Comparison of ENCODE assay signal across 8 mouse cellular contexts in genomic region chr15:83252060-83252459, GRCm38 (mm10). TPM values are rescaled to one million over a fixed set of nuclear protein-coding genes. Genes with fewer than 3 reads are reported as not detected.
DNase-seq lines count a peak whose midpoint lies in the region; ATAC-seq and TF ChIP-seq lines count a peak whose summit lies in the region.

No protein-coding gene starts in this region.

- DNase-seq in heart, adult 11 months = peak; percentile 98
- no peak for DNase-seq in heart, adult 8-10 months (ENCODE audit: low spot score)
- peak; percentile 35 for DNase-seq in lung, postnatal 0 days (ENCODE audit: low spot score)
- DNase-seq in ovary, postnatal 36 days (ENCODE audit: low spot score) = no peak
- no peak for DNase-seq in ovary, postnatal 14 days (ENCODE audit: low spot score)

- no peak overlapping the region for H3K27ac ChIP-seq in embryonic facial prominence, embryonic 13.5 days
- H3K27ac ChIP-seq in hindbrain, embryonic 15.5 days (replicated peaks) = no peak overlapping the region
- H3K27ac ChIP-seq in lung, postnatal 0 days (ENCODE audit: low read length) = no peak overlapping the region

- no peak overlapping the region for H3K9ac ChIP-seq in embryonic facial prominence, embryonic 13.5 days
- H3K9ac ChIP-seq in hindbrain, embryonic 15.5 days = no peak overlapping the region
- H3K9ac ChIP-seq in lung, postnatal 0 days (replicated peaks; ENCODE audit: low read depth) = no peak overlapping the region

- ATAC-seq in embryonic facial prominence, embryonic 13.5 days (ENCODE audit: insufficient number of reproducible peaks, insufficient read depth, low FRiP score, low TSS enrichment, low read depth) = no peak
- ATAC-seq in hindbrain, embryonic 15.5 days (ENCODE audit: low FRiP score, low read depth) = no peak
- peak; percentile 60 for ATAC-seq in lung, postnatal 0 days
- ATAC-seq in megakaryocyte-erythroid progenitor cell, adult 5-6 weeks (replicated peaks; ENCODE audit: low FRiP score, low TSS enrichment, poor library complexity, severe bottlenecking) = no peak

- no peaks in the 10 kb centered on the region; the same call in 1 of the 2 replicates for H3K9me3 ChIP-seq in embryonic facial prominence, embryonic 13.5 days
- H3K9me3 ChIP-seq in hindbrain, embryonic 15.5 days = no peaks in the 10 kb centered on the region
- no peaks in the 10 kb centered on the region for H3K9me3 ChIP-seq in lung, postnatal 0 days (ENCODE audit: low read length)

- H3K27me3 ChIP-seq in embryonic facial prominence, embryonic 13.5 days = peaks cover 49% of the 10 kb centered on the region
- peaks cover 34% of the 10 kb centered on the region for H3K27me3 ChIP-seq in hindbrain, embryonic 15.5 days
- 0 out of 2 replicates have a peak, but pooled peaks cover 6% of the 10 kb centered on the region for H3K27me3 ChIP-seq in lung, postnatal 0 days (replicated peaks; ENCODE audit: insufficient read depth, low read length)

- H3K4me3 ChIP-seq in embryonic facial prominence, embryonic 13.5 days = no peak overlapping the region
- H3K4me3 ChIP-seq in hindbrain, embryonic 15.5 days = peak overlapping the region; percentile 48; the same call in 1 of the 2 replicates
- H3K4me3 ChIP-seq in lung, postnatal 0 days (ENCODE audit: low read depth, low read length) = no peak overlapping the region

- 62% methylated on average over 14 of the region's 14 CpGs for WGBS in embryonic facial prominence, embryonic 13.5 days
- WGBS in hindbrain, embryonic 15.5 days = 63% methylated on average over 14 of the region's 14 CpGs
- WGBS in lung, postnatal 0 days = 52% methylated on average over 14 of the region's 14 CpGs

- H3K4me1 ChIP-seq in embryonic facial prominence, embryonic 13.5 days = peaks cover 18% of the 10 kb centered on the region
- H3K4me1 ChIP-seq in hindbrain, embryonic 15.5 days (replicated peaks) = peaks cover 13% of the 10 kb centered on the region
- no peaks in the 10 kb centered on the region for H3K4me1 ChIP-seq in lung, postnatal 0 days (ENCODE audit: insufficient read depth, low read depth, low read length)

- H3K36me3 ChIP-seq in embryonic facial prominence, embryonic 13.5 days = no peaks in the 10 kb centered on the region
- H3K36me3 ChIP-seq in hindbrain, embryonic 15.5 days = no peaks in the 10 kb centered on the region
- H3K36me3 ChIP-seq in lung, postnatal 0 days (ENCODE audit: insufficient read depth, low read length) = no peaks in the 10 kb centered on the region

- TF ChIP-seq EP300 in lung, postnatal 0 days (IDR thresholded peaks at IDR 0.05) = no peak

- no peak for TF ChIP-seq CTCF in lung, postnatal 0 days (IDR thresholded peaks at IDR 0.05)

- peak overlapping the region; percentile 91; the same call in 1 of the 2 replicates for H3K4me2 ChIP-seq in embryonic facial prominence, embryonic 13.5 days
- 0 out of 2 replicates have a peak overlapping the region, but pooled peaks have one; percentile 96 for H3K4me2 ChIP-seq in hindbrain, embryonic 15.5 days
- peak overlapping the region; percentile 81; the same call in 1 of the 2 replicates for H3K4me2 ChIP-seq in lung, postnatal 0 days (replicated peaks; ENCODE audit: low read depth, low read length)

RNA-seq across cellular contexts. Expression of gene A4galt, which starts 0.5 kb away (rescaled TPM):
- 1 to 10 TPM; 4.2 to 8.7 (median 5.8) TPM for total RNA-seq in heart, adult 8-10 months (2022)
- 0.53 and 2.2 TPM in 2 replicates for polyA plus RNA-seq in embryonic facial prominence, embryonic 13.5 days (2015; fragmentation: Nextera tagmentation; extraction: Ambion mirVana)
- 4.6 and 5.2 TPM in 2 replicates for polyA plus RNA-seq in hindbrain, embryonic 15.5 days (2015; fragmentation: Nextera tagmentation; extraction: Ambion mirVana)
- 15.2 and 16.0 TPM in 2 replicates for polyA plus RNA-seq in lung, postnatal 0 days (2015; fragmentation: Nextera tagmentation; extraction: Ambion mirVana)
- total RNA-seq in megakaryocyte-erythroid progenitor cell, adult 5-6 weeks (2014; fragmentation: Nextera tagmentation) = not detected in 2 replicates
- not detected in 2 replicates for total RNA-seq in megakaryocyte-erythroid progenitor cell, adult 5-6 weeks (2017)

Comparison
In these comparisons a context has a peak if more than half of its experiments do, and no peak if none do; other contexts are left out.
1. DNase-seq: peak in heart, adult 11 months (single experiment) and lung, postnatal 0 days (single experiment); none in heart, adult 8-10 months (single experiment), ovary, postnatal 36 days (single experiment) and ovary, postnatal 14 days (single experiment).
2. Peak in every context shown above with its lines, with median percentiles within 50 percentile points of each other: H3K4me2 ChIP-seq.